Mouse (Mus musculus): Measurements from ENCODE around the gene Oit1.

GRCm38 (mm10) chr14:8332314-8333252, 46.0 kb downstream of the Oit1 start:
- TF ChIP-seq CTCF (IDR thresholded peaks at IDR 0.05; ENCODE audit: borderline replicate concordance, insufficient read depth, low read length) (no peak), POLR2A (IDR thresholded peaks at IDR 0.05; ENCODE audit: low read depth, low read length) (no peak)

All from embryonic fibroblast, embryonic 13.5 days (primary cell).